Mouse (Mus musculus) adrenal gland, postnatal 10 days (tissue): ENCODE measurements around the gene Rptor. TPM values are rescaled to one million over a fixed set of nuclear protein-coding genes. Genes with fewer than 3 reads are reported as not detected.

Experiments used
- DNase-seq: peaks from one replicate; pipeline ENCODE4 v3.0.0; 2021; ENCODE audit warnings: mixed read lengths
- total RNA-seq, 2 experiments: library from RNA; stranded (reverse); gene quantifications; 2 replicates each; pipeline ENCODE4 v1.2.3; 2021

Gene Rptor
- total RNA-seq, 2 experiments from 2014 or later, result 36.9 to 50.6 TPM

- no peak for DNase-seq
Measured at GRCm38 (mm10) chr11:119784672-119785341, 182.1 kb downstream of the Rptor start.

- no peak for DNase-seq
Measured at GRCm38 (mm10) chr11:119785661-119786384, 183.1 kb downstream of the Rptor start.

- DNase-seq, result peak; percentile 53
Measured at GRCm38 (mm10) chr11:119786385-119786880, 183.7 kb downstream of the Rptor start.

- DNase-seq, result no peak
Measured at GRCm38 (mm10) chr11:119788488-119788887, 185.8 kb downstream of the Rptor start.

GRCm38 (mm10) chr11:119788919-119789713 lies 186.4 kb downstream of the Rptor start:
- no peak for DNase-seq

- no peak for DNase-seq
Measured at GRCm38 (mm10) chr11:119791923-119792564, 189.3 kb downstream of the Rptor start.

GRCm38 (mm10) chr11:119793378-119793777 lies 190.7 kb downstream of the Rptor start:
- no peak for DNase-seq

- no peak for DNase-seq
Measured at GRCm38 (mm10) chr11:119794020-119794419, 191.3 kb downstream of the Rptor start.

GRCm38 (mm10) chr11:119794671-119795070 lies 192.0 kb downstream of the Rptor start:
- DNase-seq, result no peak

GRCm38 (mm10) chr11:119796406-119796805 lies 193.7 kb downstream of the Rptor start:
- no peak for DNase-seq

- no peak for DNase-seq
Measured at GRCm38 (mm10) chr11:119796846-119797245, 194.1 kb downstream of the Rptor start.

GRCm38 (mm10) chr11:119799536-119799935 lies 196.8 kb downstream of the Rptor start:
- DNase-seq, result no peak

GRCm38 (mm10) chr11:119801855-119802254 lies 199.2 kb downstream of the Rptor start:
- DNase-seq, result no peak

- no peak for DNase-seq
Measured at GRCm38 (mm10) chr11:119802947-119803346, 200.2 kb downstream of the Rptor start.

- DNase-seq, result no peak
Measured at GRCm38 (mm10) chr11:119804392-119804791, 201.7 kb downstream of the Rptor start.

- DNase-seq, result no peak
Measured at GRCm38 (mm10) chr11:119805112-119805750, 202.5 kb downstream of the Rptor start.

- no peak for DNase-seq
Measured at GRCm38 (mm10) chr11:119806539-119806938, 203.8 kb downstream of the Rptor start.

- DNase-seq, result no peak
Measured at GRCm38 (mm10) chr11:119807431-119808031, 204.8 kb downstream of the Rptor start.

GRCm38 (mm10) chr11:119808647-119809280 lies 206.1 kb downstream of the Rptor start:
- no peak for DNase-seq

GRCm38 (mm10) chr11:119809309-119809708 lies 206.6 kb downstream of the Rptor start:
- DNase-seq, result peak; percentile 53

- peak; percentile 33 for DNase-seq
Measured at GRCm38 (mm10) chr11:119811022-119811421, 208.3 kb downstream of the Rptor start.
